Mouse (Mus musculus) C2C12 (cell line): Measurements from ENCODE around the gene Gng7.

Experiments used
- CEBPB ChIP-seq: IDR thresholded peaks from one replicate; pipeline ENCODE4 v1.6.1; 2011; ENCODE audit warnings: low read depth, mild to moderate bottlenecking, control low read depth, moderate library complexity
- CTCF ChIP-seq: IDR thresholded peaks from one replicate; pipeline ENCODE4 v1.5.1; 2011; ENCODE audit not compliant: control insufficient read depth, insufficient read depth, insufficient read length
- MYOD1 ChIP-seq: IDR thresholded peaks from one replicate; pipeline ENCODE4 v1.6.1; 2011; ENCODE audit warnings: low read depth; ENCODE audit not compliant: control insufficient read depth, insufficient read length
- USF1 ChIP-seq: IDR thresholded peaks from one replicate; pipeline ENCODE4 v1.6.1; 2011; ENCODE audit warnings: low read depth, mild to moderate bottlenecking, control low read depth, moderate library complexity

- TF ChIP-seq CTCF: no peak
- TF ChIP-seq CEBPB: no peak
- no peak for TF ChIP-seq USF1
- no peak for TF ChIP-seq MYOD1
Observed at GRCm38 (mm10) chr10:81028219-81028618, 13.5 kb upstream of the Gng7 start.
